Mouse (Mus musculus) gastrocnemius, postnatal 10 days (tissue): ENCODE measurements around the gene Rnf8. TPM values are rescaled to one million over a fixed set of nuclear protein-coding genes. Genes with fewer than 3 reads are reported as not detected.

Experiments used
- DNase-seq: peaks from one replicate; pipeline ENCODE4 v3.0.0; 2021; ENCODE audit warnings: mixed read lengths
- microRNA-seq, 2 experiments: library from miRNA; unstranded; fragments of <30 nt; microRNA quantifications; one replicate each; pipeline ENCODE4 v1.2.0; 2021
- total RNA-seq, 2 experiments: library from RNA; stranded (reverse); gene quantifications; 2 replicates each; pipeline ENCODE4 v1.2.3; 2021

Gene Rnf8
- total RNA-seq, 2 experiments from 2014 or later, result 27.2 to 29.1 TPM

GRCm38 (mm10) chr17:29680921-29681320, 66.3 kb downstream of the Rnf8 start:
- DNase-seq, result no peak

- DNase-seq, result no peak
Observed at GRCm38 (mm10) chr17:29681669-29682068, 67.1 kb downstream of the Rnf8 start.

GRCm38 (mm10) chr17:29682261-29682660, 67.7 kb downstream of the Rnf8 start:
- DNase-seq, result no peak

GRCm38 (mm10) chr17:29683127-29683526, 68.5 kb downstream of the Rnf8 start:
- DNase-seq, result no peak

- no peak for DNase-seq
Observed at GRCm38 (mm10) chr17:29684275-29684674, 69.7 kb downstream of the Rnf8 start.

GRCm38 (mm10) chr17:29686771-29687170, 72.2 kb downstream of the Rnf8 start:
- DNase-seq, result no peak

GRCm38 (mm10) chr17:29687373-29687772, 72.8 kb downstream of the Rnf8 start:
- no peak for DNase-seq

- DNase-seq, result no peak
Observed at GRCm38 (mm10) chr17:29688610-29689009, 74.0 kb downstream of the Rnf8 start.

- DNase-seq, result no peak
Observed at GRCm38 (mm10) chr17:29690257-29690656, 75.7 kb downstream of the Rnf8 start.

- no peak for DNase-seq
Observed at GRCm38 (mm10) chr17:29692827-29693226, 78.2 kb downstream of the Rnf8 start.

GRCm38 (mm10) chr17:29693571-29693970, 79.0 kb downstream of the Rnf8 start:
- DNase-seq, result no peak

GRCm38 (mm10) chr17:29694516-29694915, 79.9 kb downstream of the Rnf8 start:
- DNase-seq, result no peak

Small RNAs within 50 kb of the gene (microRNA-seq; reads per million reads assigned to microRNA genes)
- 0 reads per million in 2 experiments for gene Mir7667

Other genes starting within 250 kb of the Rnf8 start
- 10 to 100 TPM; 15.0 to 23.3 TPM for gene Pim1, start 124.0 kb upstream of the Rnf8 start, total RNA-seq
- gene Gm17657, start 65.2 kb upstream of the Rnf8 start, total RNA-seq, result not detected
- gene Tbc1d22b, start 65.0 kb upstream of the Rnf8 start, total RNA-seq, result 1 to 10 TPM; 9.3 to 9.8 TPM
- gene Tmem217, start 62.4 kb upstream of the Rnf8 start, total RNA-seq, result not detected
- 1 to 10 TPM in 1 of 2 experiments, under 1 TPM in 1; 0.96 to 1.8 TPM for gene Gm28043, start 86 bp downstream of the Rnf8 start, total RNA-seq
- gene Cmtr1, start 45.8 kb downstream of the Rnf8 start, total RNA-seq, result 10 to 100 TPM; 46.1 to 51.9 TPM
- gene Ccdc167, start 102.3 kb downstream of the Rnf8 start, total RNA-seq, result 1 to 10 TPM; 6.2 to 9.3 TPM